Mouse (Mus musculus) thymus, adult 2 months (tissue): ENCODE results near the gene Vps29. TPM values are rescaled to one million over a fixed set of nuclear protein-coding genes. Genes with fewer than 3 reads are reported as not detected.

ENCODE experiments used
- DNase-seq: peaks from one replicate; pipeline ENCODE4 v3.0.0; 2021
- H3K27ac ChIP-seq: fragments of 200-500 bp; 2 replicates; pipeline ENCODE4 v1.5.1; 2012; ENCODE audit warnings: low read length, control low read depth; ENCODE audit not compliant: control insufficient read depth, insufficient read depth
- H3K27me3 ChIP-seq: fragments of 200-500 bp; 2 replicates; pipeline ENCODE4 v1.6.1; 2012; ENCODE audit warnings: mild to moderate bottlenecking, low read length, moderate library complexity, mixed read lengths; ENCODE audit not compliant: control insufficient read depth, insufficient read depth
- H3K36me3 ChIP-seq: fragments of 200-500 bp; 2 replicates; pipeline ENCODE4 v1.6.1; 2012; ENCODE audit warnings: mild to moderate bottlenecking, low read length, moderate library complexity; ENCODE audit not compliant: control insufficient read depth, insufficient read depth
- H3K4me1 ChIP-seq: fragments of 200-500 bp; replicated peaks from 2 replicates; pipeline ENCODE4 v1.6.1; 2012; ENCODE audit warnings: low read length; ENCODE audit not compliant: control insufficient read depth, insufficient read depth
- H3K4me3 ChIP-seq: fragments of 200-500 bp; 2 replicates; pipeline ENCODE4 v1.5.1; 2012; ENCODE audit warnings: mild to moderate bottlenecking, low read length, control low read depth, moderate library complexity; ENCODE audit not compliant: control insufficient read depth, insufficient read depth
- CTCF ChIP-seq: fragments of 200-500 bp; IDR thresholded peaks from 2 replicates; pipeline ENCODE4 v1.5.1; 2012; ENCODE audit warnings: mild to moderate bottlenecking, control low read depth, low read length, moderate library complexity, borderline replicate concordance; ENCODE audit not compliant: control insufficient read depth, poor library complexity, insufficient read depth; ENCODE audit errors: extremely low read depth
- POLR2A ChIP-seq: fragments of 200-500 bp; IDR thresholded peaks from 2 replicates; pipeline ENCODE4 v1.6.1; 2012; ENCODE audit warnings: mild to moderate bottlenecking, low read length, control low read depth, moderate library complexity; ENCODE audit not compliant: control insufficient read depth, poor library complexity, insufficient read depth; ENCODE audit errors: extremely low read depth
- WGBS: fragments of 180-500 bp; shearing (Covaris S2); methylation state at CpG from one replicate; pipeline ENCODE4 v1.1.7; 2018; 5-methylcytosine and 5-hydroxymethylcytosine counted together
- polyA plus RNA-seq: library from polyadenylated mRNA; depleted of rRNA; stranded (reverse); fragments of >200 nt; gene quantifications from 2 replicates; pipeline ENCODE4 v1.2.3, GENCODE M21; 2012

Vps29 gene
- polyA plus RNA-seq, 1 experiment: 54.5 TPM

GRCm38 (mm10) chr5:122320205-122320781 is 33.9 kb upstream of the Vps29 start:
- no peak for DNase-seq
- peaks cover 50% of the 10 kb centered on the region for H3K36me3 ChIP-seq
- 95% methylated on average over 12 of the region's 12 CpGs for WGBS
- H3K4me1 ChIP-seq: peaks cover 32% of the 10 kb centered on the region
- no peak overlapping the region for H3K27ac ChIP-seq
- TF ChIP-seq CTCF (no peak), POLR2A (no peak)
- no peaks in the 10 kb centered on the region for H3K27me3 ChIP-seq
- H3K4me3 ChIP-seq: no peak overlapping the region

DNA sequence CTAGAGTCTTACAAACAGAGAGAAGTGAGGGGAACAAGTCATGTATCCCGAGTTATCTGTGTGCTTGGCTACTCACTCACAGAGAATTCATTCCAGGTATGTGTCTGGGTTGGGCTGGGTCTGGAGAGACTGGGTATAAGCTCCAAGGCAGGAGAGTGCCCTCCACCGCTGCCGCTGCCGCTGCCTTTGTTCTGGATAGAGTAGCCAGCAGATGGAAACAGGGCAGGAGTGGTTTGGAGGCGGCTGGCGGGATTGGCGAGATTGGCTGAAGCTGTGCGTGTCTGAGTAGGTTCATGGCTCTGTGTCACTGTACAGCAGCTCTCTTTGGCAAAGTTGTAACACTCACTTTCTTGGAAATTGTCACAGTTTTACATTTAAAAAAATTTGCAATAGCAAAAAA is 30.6 kb upstream of the Vps29 start:
- H3K4me3 ChIP-seq: no peak overlapping the region
- WGBS: 96% methylated on average over 8 of the region's 8 CpGs
- peaks cover 62% of the 10 kb centered on the region for H3K36me3 ChIP-seq
- no peak for DNase-seq
- H3K4me1 ChIP-seq: peaks cover 2% of the 10 kb centered on the region
- H3K27me3 ChIP-seq: no peaks in the 10 kb centered on the region
- TF ChIP-seq POLR2A (no peak), CTCF (no peak)
- no peak overlapping the region for H3K27ac ChIP-seq

GRCm38 (mm10) chr5:122324608-122325431 is 29.3 kb upstream of the Vps29 start:
- H3K27ac ChIP-seq: no peak overlapping the region
- peaks cover 60% of the 10 kb centered on the region for H3K36me3 ChIP-seq
- TF ChIP-seq POLR2A (no peak), CTCF (no peak)
- H3K27me3 ChIP-seq: no peaks in the 10 kb centered on the region
- 97% methylated on average over 23 of the region's 23 CpGs for WGBS
- H3K4me3 ChIP-seq: no peak overlapping the region
- H3K4me1 ChIP-seq: no peaks in the 10 kb centered on the region
- no peak for DNase-seq

GRCm38 (mm10) chr5:122325477-122325876 is 28.7 kb upstream of the Vps29 start:
- Histone ChIP-seq H3K4me3 (no peak overlapping the region), H3K27me3 (no peaks in the 10 kb centered on the region), H3K36me3 (peaks cover 53% of the 10 kb centered on the region), H3K27ac (no peak overlapping the region), H3K4me1 (no peaks in the 10 kb centered on the region)
- no peak for TF ChIP-seq CTCF
- no peak for TF ChIP-seq POLR2A
- 99% methylated on average over 8 of the region's 8 CpGs for WGBS
- DNase-seq: no peak

- no peaks in the 10 kb centered on the region; the same call in 1 of the 2 replicates for H3K4me1 ChIP-seq
- WGBS: over 99% methylated on average over 3 of the region's 3 CpGs
- TF ChIP-seq POLR2A (no peak), CTCF (no peak)
- H3K27me3 ChIP-seq: no peaks in the 10 kb centered on the region
- H3K36me3 ChIP-seq: peaks cover 37% of the 10 kb centered on the region
- no peak overlapping the region for H3K27ac ChIP-seq
- DNase-seq: no peak
- no peak overlapping the region for H3K4me3 ChIP-seq
Observed at GRCm38 (mm10) chr5:122327283-122327682, 26.9 kb upstream of the Vps29 start.

- no peak for DNase-seq
- Histone ChIP-seq H3K27me3 (no peaks in the 10 kb centered on the region), H3K4me3 (no peak overlapping the region), H3K4me1 (peaks cover 4% of the 10 kb centered on the region), H3K27ac (no peak overlapping the region), H3K36me3 (peaks cover 13% of the 10 kb centered on the region)
- TF ChIP-seq CTCF (no peak), POLR2A (no peak)
- WGBS: 83% methylated on average over 4 of the region's 4 CpGs
Observed at GRCm38 (mm10) chr5:122330269-122330668, 23.9 kb upstream of the Vps29 start.

DNA sequence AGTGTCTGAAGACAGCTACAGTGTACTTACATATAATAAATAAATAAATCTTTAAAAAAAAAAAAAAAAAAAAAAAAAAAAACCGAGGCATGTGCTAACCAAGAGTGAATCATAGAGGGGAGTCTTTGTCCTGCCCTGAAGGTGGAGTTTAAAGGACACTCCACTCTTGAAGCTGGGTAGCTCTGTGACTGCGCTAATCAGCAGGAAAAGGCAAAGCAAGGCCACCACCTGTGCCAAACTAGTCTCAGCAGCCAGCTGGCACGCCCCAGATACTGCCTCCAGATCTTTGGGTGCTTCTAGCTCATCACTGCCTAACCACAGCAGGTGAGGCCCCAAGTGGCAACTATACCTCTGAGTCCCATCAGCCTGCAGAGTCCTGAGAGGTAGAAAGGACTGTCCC is 19.5 kb upstream of the Vps29 start:
- no peak for TF ChIP-seq CTCF
- no peak for TF ChIP-seq POLR2A
- no peaks in the 10 kb centered on the region for H3K27me3 ChIP-seq
- H3K36me3 ChIP-seq: no peaks in the 10 kb centered on the region
- H3K4me3 ChIP-seq: no peak overlapping the region
- peaks cover 4% of the 10 kb centered on the region for H3K4me1 ChIP-seq
- H3K27ac ChIP-seq: no peak overlapping the region
- WGBS: 12% methylated on average over 3 of the region's 3 CpGs
- DNase-seq: peak; percentile 37
